Mouse (Mus musculus) cortical plate, adult 2 months (tissue): ENCODE measurements around the gene Akip1.

Experiments
- CTCF ChIP-seq: fragments of 200-500 bp; IDR thresholded peaks from 2 replicates; pipeline ENCODE4 v1.5.1; 2011; ENCODE audit warnings: mild to moderate bottlenecking, control low read depth, low read length; ENCODE audit not compliant: insufficient read depth; ENCODE audit errors: extremely low read depth
- POLR2A ChIP-seq: fragments of 200-500 bp; IDR thresholded peaks from 2 replicates; pipeline ENCODE4 v1.6.1; 2011; ENCODE audit warnings: mild to moderate bottlenecking, low read length, control low read depth; ENCODE audit not compliant: insufficient read depth; ENCODE audit errors: extremely low read depth

DNA sequence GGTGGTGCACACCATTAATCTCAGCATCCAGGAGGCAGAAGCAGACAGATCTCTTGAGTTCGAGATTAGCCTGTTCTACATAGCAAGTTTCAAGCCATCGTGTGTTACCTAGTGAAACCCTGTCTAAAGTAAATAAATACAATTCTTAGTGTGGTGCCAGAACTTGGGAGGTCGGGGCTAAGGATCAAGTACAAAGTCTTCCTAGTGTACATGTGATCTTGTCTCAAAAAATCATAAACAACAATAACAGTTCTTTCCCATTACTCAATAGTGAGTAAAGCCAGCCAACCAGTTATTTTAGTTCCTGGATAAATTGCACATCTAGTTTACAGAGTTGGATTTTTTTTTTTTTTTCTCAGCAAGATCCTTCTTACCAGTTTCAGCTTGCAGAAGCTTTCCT lies 971 bp downstream of the Akip1 start:
- TF ChIP-seq CTCF (no peak), POLR2A (no peak)
